Mouse (Mus musculus): ENCODE measurements around the gene Frat1. TPM values are rescaled to one million over a fixed set of nuclear protein-coding genes. Genes with fewer than 3 reads are reported as not detected.
A peak's percentile ranks its signal among the peaks of the same experiment; 100 is the strongest.

Gene Frat1
- total and polyA plus RNA-seq, 2 experiments from 2014 or later: 43.4 to 48.2 TPM

DNA sequence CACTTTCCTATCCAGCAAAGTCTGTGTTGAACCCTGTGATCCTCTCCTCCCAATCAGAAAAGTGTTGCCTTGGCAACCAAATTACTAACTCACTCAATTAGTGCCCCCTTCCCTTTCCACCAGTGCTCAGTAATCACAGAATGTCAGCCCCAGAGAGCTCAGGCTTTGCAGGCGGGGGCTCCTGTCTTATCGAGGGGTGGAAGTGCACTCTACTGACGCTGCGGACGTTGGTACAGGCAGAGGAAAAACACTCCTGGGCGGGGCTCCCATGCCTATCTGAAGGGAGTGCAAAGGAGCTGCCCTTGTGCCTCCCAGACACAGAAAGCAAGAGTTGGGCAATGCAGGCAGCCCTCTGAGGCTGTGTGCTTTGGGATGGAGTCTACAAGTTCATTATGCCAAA lies 6.0 kb downstream of the Frat1 start:
- Histone ChIP-seq H3K4me1 (ENCODE audit: insufficient read depth) (peaks cover 22% of the 10 kb centered on the region), H3K27ac (ENCODE audit: low read depth, low read length) (peak overlapping the region; percentile 70), H3K27me3 (ENCODE audit: insufficient read depth, low read length) (no peaks in the 10 kb centered on the region), H3K4me3 (ENCODE audit: low read depth, low read length) (peak overlapping the region; percentile 16; the same call in 1 of the 2 replicates), H3K36me3 (ENCODE audit: insufficient read depth) (no peaks in the 10 kb centered on the region), H3K4me2 (ENCODE audit: low read depth) (peak overlapping the region; percentile 45), H3K9ac (peak overlapping the region; percentile 33; the same call in 1 of the 2 replicates), H3K9me3 (ENCODE audit: low read length) (no peaks in the 10 kb centered on the region)
- DNase-seq (peak; percentile 76), ATAC-seq (peak; percentile 92)
- WGBS: 0% methylated on average over 6 of the region's 6 CpGs
- no peak for TF ChIP-seq CTCF (IDR thresholded peaks at IDR 0.05; ENCODE audit: low read depth)

DNA sequence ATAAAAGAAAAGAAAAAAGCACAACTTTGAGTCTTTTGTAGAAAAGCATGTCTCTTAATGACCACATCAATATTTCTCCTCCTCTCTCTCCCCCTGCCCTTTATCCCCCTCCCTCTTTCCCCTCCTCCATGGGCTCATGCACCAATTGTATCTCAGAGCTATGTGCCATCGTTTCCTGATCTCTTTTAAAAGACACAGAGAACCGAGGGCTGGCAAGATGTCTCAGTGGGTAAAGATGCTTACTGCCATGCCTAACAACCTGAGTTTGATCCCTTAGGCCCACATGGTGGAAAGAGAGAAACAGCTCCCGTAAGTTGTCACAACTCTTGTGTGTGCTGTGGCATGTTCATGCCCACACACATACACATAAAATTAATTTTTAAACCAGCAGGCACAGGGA lies 6.9 kb downstream of the Frat1 start:
- H3K4me1 ChIP-seq (ENCODE audit: insufficient read depth): peaks cover 22% of the 10 kb centered on the region
- H3K4me3 ChIP-seq (ENCODE audit: low read depth, low read length): no peak overlapping the region
- WGBS: 41% methylated on average over 3 of the region's 3 CpGs
- no peak for ATAC-seq
- H3K27ac ChIP-seq (ENCODE audit: low read depth, low read length): no peak overlapping the region
- no peak for TF ChIP-seq CTCF (IDR thresholded peaks at IDR 0.05; ENCODE audit: low read depth)
- DNase-seq: no peak
- no peaks in the 10 kb centered on the region for H3K27me3 ChIP-seq (ENCODE audit: insufficient read depth, low read length)
- no peaks in the 10 kb centered on the region for H3K36me3 ChIP-seq (ENCODE audit: insufficient read depth)
- no peak overlapping the region for H3K9ac ChIP-seq
- no peaks in the 10 kb centered on the region for H3K9me3 ChIP-seq (ENCODE audit: low read length)
- H3K4me2 ChIP-seq (ENCODE audit: low read depth): no peak overlapping the region

DNA sequence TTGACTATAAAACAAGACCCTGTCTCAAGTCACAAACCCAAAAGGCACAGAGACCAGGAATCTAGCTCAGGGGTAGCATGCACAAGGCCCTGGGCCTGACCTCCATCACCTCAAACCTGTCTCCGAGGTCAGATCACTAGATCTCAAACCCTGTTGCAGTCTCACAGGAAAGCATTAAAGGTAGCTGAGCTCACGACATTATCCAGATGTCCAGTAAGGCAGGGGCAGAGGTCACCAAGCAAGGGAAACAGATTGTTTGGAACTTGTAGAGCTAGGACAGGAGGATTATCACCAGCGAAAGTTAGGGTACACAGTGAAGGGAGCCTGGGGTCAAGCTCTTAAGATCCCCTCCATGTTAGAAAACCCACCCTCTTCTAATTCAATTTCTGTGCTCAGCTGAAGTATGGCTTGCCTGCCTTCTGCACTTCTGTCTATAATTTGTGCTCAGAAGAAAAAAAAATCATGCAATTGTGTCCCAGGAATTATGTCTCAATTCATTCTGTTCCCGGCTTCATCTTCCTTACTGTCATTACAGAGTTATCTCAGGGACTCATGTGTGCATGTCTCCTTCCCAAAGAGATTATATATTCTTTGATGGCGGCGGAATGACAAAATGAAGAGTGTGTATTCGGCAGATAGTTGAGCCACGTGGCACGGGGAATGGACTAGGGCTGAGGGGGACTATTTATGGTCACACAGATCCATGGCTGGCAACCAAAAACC lies 7.6 kb downstream of the Frat1 start:
- ATAC-seq (no peak), DNase-seq (no peak)
- H3K4me1 ChIP-seq (ENCODE audit: insufficient read depth): peaks cover 17% of the 10 kb centered on the region
- no peaks in the 10 kb centered on the region for H3K9me3 ChIP-seq (ENCODE audit: low read length)
- H3K4me2 ChIP-seq (ENCODE audit: low read depth): no peak overlapping the region
- H3K4me3 ChIP-seq (ENCODE audit: low read depth, low read length): no peak overlapping the region
- H3K36me3 ChIP-seq (ENCODE audit: insufficient read depth): no peaks in the 10 kb centered on the region
- TF ChIP-seq CTCF (IDR thresholded peaks at IDR 0.05; ENCODE audit: low read depth): no peak
- H3K27ac ChIP-seq (ENCODE audit: low read depth, low read length): no peak overlapping the region
- no peaks in the 10 kb centered on the region for H3K27me3 ChIP-seq (ENCODE audit: insufficient read depth, low read length)
- WGBS: 77% methylated on average over 9 of the region's 9 CpGs
- no peak overlapping the region for H3K9ac ChIP-seq

DNA sequence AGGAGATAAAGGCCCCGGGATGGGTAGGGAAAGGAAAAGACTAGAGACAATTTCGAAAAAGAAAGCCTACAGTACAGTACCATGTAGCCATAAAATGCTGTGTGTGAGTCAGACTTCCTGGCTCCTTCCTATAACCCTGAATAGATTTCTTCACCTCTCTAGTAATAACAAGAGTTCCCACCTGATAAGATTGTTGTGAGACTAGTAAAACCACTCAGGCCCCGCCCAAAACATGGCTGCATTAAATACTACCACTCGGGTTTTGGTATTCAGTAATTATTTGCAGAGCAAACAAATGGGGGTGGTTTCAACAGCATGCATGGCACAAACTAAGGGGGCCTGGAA lies 8.1 kb downstream of the Frat1 start:
- DNase-seq (no peak), ATAC-seq (no peak)
- Histone ChIP-seq H3K4me3 (ENCODE audit: low read depth, low read length) (no peak overlapping the region), H3K36me3 (ENCODE audit: insufficient read depth) (no peaks in the 10 kb centered on the region), H3K9ac (no peak overlapping the region), H3K4me2 (ENCODE audit: low read depth) (no peak overlapping the region), H3K27me3 (ENCODE audit: insufficient read depth, low read length) (no peaks in the 10 kb centered on the region), H3K4me1 (ENCODE audit: insufficient read depth) (peaks cover 12% of the 10 kb centered on the region), H3K27ac (ENCODE audit: low read depth, low read length) (no peak overlapping the region), H3K9me3 (ENCODE audit: low read length) (no peaks in the 10 kb centered on the region)
- TF ChIP-seq CTCF (IDR thresholded peaks at IDR 0.05; ENCODE audit: low read depth): no peak
- WGBS: 66% methylated on average over 4 of the region's 4 CpGs

DNA sequence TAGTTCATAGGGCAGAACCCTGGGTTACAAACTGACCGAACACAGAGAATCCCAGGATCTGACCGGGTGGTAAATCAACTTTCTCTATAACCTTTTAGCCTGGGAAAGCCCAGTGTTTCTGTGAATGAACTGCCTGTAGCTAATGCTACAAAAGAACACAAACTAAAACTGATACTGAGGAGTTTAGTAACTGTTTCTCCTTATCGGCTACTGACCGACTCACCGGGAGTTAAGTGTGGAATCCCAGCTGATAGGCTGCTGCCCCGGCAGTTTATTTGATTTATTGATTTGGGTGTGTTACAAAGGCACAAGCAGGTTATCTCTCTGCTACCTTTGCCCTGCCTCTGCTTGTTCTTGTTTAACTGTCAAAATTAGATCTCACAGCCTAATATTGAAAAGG lies 9.0 kb downstream of the Frat1 start:
- 85% methylated on average over 6 of the region's 6 CpGs for WGBS
- Histone ChIP-seq H3K4me3 (ENCODE audit: low read depth, low read length) (no peak overlapping the region), H3K27me3 (ENCODE audit: insufficient read depth, low read length) (no peaks in the 10 kb centered on the region), H3K36me3 (ENCODE audit: insufficient read depth) (no peaks in the 10 kb centered on the region), H3K27ac (ENCODE audit: low read depth, low read length) (no peak overlapping the region), H3K9me3 (ENCODE audit: low read length) (no peaks in the 10 kb centered on the region), H3K4me1 (ENCODE audit: insufficient read depth) (peaks cover 8% of the 10 kb centered on the region), H3K4me2 (ENCODE audit: low read depth) (no peak overlapping the region), H3K9ac (no peak overlapping the region)
- TF ChIP-seq CTCF (IDR thresholded peaks at IDR 0.05; ENCODE audit: low read depth): no peak
- DNase-seq (no peak), ATAC-seq (no peak)

DNA sequence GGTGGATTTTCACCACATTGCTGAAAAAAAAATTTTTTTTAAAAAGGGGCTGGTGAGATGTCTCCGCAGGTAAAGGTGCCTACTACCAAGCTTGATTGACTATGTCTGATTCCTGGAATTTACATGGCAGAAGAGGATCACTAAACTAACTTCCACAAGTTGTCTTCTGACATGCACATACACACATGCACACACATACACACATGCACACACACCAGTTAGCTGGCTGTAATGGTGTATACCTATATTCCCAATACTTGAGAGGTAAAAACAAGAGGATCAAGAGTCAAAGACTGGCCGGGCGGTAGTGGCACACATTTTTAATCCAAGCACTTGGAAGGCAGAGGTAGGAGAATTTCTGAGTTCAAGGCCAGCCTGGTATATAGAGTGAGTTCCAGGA lies 9.9 kb downstream of the Frat1 start:
- Histone ChIP-seq H3K9ac (no peak overlapping the region), H3K4me1 (ENCODE audit: insufficient read depth) (peaks cover 8% of the 10 kb centered on the region), H3K27me3 (ENCODE audit: insufficient read depth, low read length) (no peaks in the 10 kb centered on the region), H3K36me3 (ENCODE audit: insufficient read depth) (no peaks in the 10 kb centered on the region), H3K4me3 (ENCODE audit: low read depth, low read length) (no peak overlapping the region), H3K4me2 (ENCODE audit: low read depth) (no peak overlapping the region), H3K9me3 (ENCODE audit: low read length) (no peaks in the 10 kb centered on the region), H3K27ac (ENCODE audit: low read depth, low read length) (no peak overlapping the region)
- WGBS: 91% methylated on average over 3 of the region's 3 CpGs
- no peak for TF ChIP-seq CTCF (IDR thresholded peaks at IDR 0.05; ENCODE audit: low read depth)
- ATAC-seq (no peak), DNase-seq (no peak)

DNA sequence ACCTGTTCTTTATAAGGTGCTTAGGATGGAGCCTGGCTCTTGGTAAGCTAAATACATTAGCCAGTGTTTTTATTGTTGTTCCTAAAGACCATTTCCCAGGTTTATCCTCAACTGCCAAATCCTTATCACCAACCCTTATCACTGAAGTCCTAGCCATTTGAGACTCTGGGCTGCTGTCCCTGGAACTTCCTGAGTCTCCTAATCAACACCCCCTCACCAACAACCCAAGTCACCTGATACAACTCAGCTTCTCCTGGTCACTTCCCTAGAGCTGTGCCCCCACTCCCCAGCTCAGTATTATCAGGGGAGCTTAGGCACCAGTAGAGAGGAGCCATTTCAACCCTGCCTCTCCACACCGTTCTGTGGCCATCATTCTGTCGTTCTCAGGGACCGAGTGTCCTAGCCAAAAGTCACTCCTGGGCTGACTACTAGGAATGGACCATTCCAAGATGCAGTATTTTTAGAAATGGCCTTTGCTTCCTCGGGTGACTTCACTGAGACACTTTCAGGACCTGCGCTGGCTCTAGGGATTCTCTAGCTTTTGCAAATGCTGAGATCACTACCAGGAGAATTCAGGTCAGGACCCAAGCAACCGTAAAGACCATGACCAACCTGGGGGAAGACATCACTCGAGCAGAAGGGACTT lies 11.5 kb downstream of the Frat1 start:
- Histone ChIP-seq H3K4me2 (ENCODE audit: low read depth) (no peak overlapping the region), H3K36me3 (ENCODE audit: insufficient read depth) (no peaks in the 10 kb centered on the region), H3K4me3 (ENCODE audit: low read depth, low read length) (no peak overlapping the region), H3K9ac (no peak overlapping the region), H3K4me1 (ENCODE audit: insufficient read depth) (0 out of 2 replicates have a peak, but pooled peaks cover 3% of the 10 kb centered on the region), H3K9me3 (ENCODE audit: low read length) (no peaks in the 10 kb centered on the region), H3K27ac (ENCODE audit: low read depth, low read length) (no peak overlapping the region), H3K27me3 (ENCODE audit: insufficient read depth, low read length) (no peaks in the 10 kb centered on the region)
- ATAC-seq: no peak
- TF ChIP-seq CTCF (IDR thresholded peaks at IDR 0.05; ENCODE audit: low read depth): no peak
- 84% methylated on average over 7 of the region's 7 CpGs for WGBS
- no peak for DNase-seq
